Mouse (Mus musculus): Measurements from ENCODE around the gene Gm14685.
"Not testable (repeated sequence)": the region's sequence is repeated elsewhere in the genome, so short reads cannot be mapped to it uniquely, and the experiment has no call there.

Gene Gm14685

GRCm38 (mm10) chrX:73116747-73117146 lies at the start of gene Gm14685:
Gene Gm14685, plus strand, starts transcription at chrX:73117047.
- not testable (repeated sequence) for DNase-seq (ENCODE audit: low spot score)

GRCm38 (mm10) chrX:73082267-73083055 lies 34.4 kb upstream of the Gm14685 start, which contains the start of gene Xlr4a:
Gene Xlr4a, minus strand, starts transcription at chrX:73082478.
- not testable (repeated sequence) for DNase-seq (ENCODE audit: low spot score)

- not testable (repeated sequence) for DNase-seq (ENCODE audit: low spot score)
Measured at GRCm38 (mm10) chrX:73096941-73097508, 19.8 kb upstream of the Gm14685 start, which contains the start of gene Xlr3a. Gene Xlr3a, minus strand, starts transcription at chrX:73097095.

GRCm38 (mm10) chrX:73122859-73123829 lies 6.3 kb downstream of the Gm14685 start:
- DNase-seq (ENCODE audit: low spot score) = not testable (repeated sequence)

- DNase-seq (ENCODE audit: low spot score) = not testable (repeated sequence)
Measured at GRCm38 (mm10) chrX:73143218-73143618, 26.4 kb downstream of the Gm14685 start.

- not testable (repeated sequence) for DNase-seq (ENCODE audit: low spot score)
Measured at GRCm38 (mm10) chrX:73148496-73148895, 31.6 kb downstream of the Gm14685 start, which contains the start of gene Xlr5b. Gene Xlr5b, plus strand, starts transcription at chrX:73148796.

GRCm38 (mm10) chrX:73149350-73149749 lies 32.5 kb downstream of the Gm14685 start, which contains the start of gene DXBay18:
Gene DXBay18, minus strand, starts transcription at chrX:73149450.
- DNase-seq (ENCODE audit: low spot score) = not testable (repeated sequence)

GRCm38 (mm10) chrX:73176889-73177288 lies 60.0 kb downstream of the Gm14685 start, which contains the start of gene Spin2d:
Gene Spin2d, minus strand, starts transcription at chrX:73176989.
- DNase-seq (ENCODE audit: low spot score) = not testable (repeated sequence)
